Mouse (Mus musculus): ENCODE data around the gene Ccnd2. TPM values are rescaled to one million over a fixed set of nuclear protein-coding genes. Genes with fewer than 3 reads are reported as not detected.

The Ccnd2 gene
- total and polyA plus RNA-seq, 3 experiments: 42.4 to 255 (median 146) TPM

- peaks cover 5 to 32% of the 10 kb centered on the region in 2 experiments for H3K4me1 ChIP-seq (ENCODE audit: control insufficient read depth in 1 of 2, insufficient read depth in 2 of 2)
- DNase-seq (ENCODE audit: extremely low read depth): no peak
- peak; percentile 84 for TF ChIP-seq MAX (IDR thresholded peaks at IDR 0.05; ENCODE audit: low read length)
- peak; percentile 51; the same call in 1 of the 2 replicates for TF ChIP-seq MXI1 (IDR thresholded peaks at IDR 0.05; ENCODE audit: low read depth, low read length)
- TF ChIP-seq CHD2 (IDR thresholded peaks at IDR 0.05; ENCODE audit: low read length): 0 out of 2 replicates have a peak, but pooled peaks have one; percentile 13
- TF ChIP-seq BHLHE40 (IDR thresholded peaks at IDR 0.05; ENCODE audit: low read depth, low read length): peak; percentile 93
- no peak for TF ChIP-seq KAT2A (IDR thresholded peaks at IDR 0.05; ENCODE audit: insufficient replicate concordance, low read length)
- in situ Hi-C loops (cut with MboI; ENCODE audit: low pct_ligation_motif_present, low pct_unique_long_range_greater_than_20kb, low sequenced_read_pairs) (loop anchor here (5.0 kb wide), 1 partner anchor 89 kb away; no protein-coding TSS in a partner anchor), dilution Hi-C loops (cut with MboI; ENCODE audit: extremely low pct_ligation_motif_present, extremely low pct_unique_long_range_greater_than_20kb, low sequenced_read_pairs) (no loop called here)
- H3K27me3 ChIP-seq (replicated peaks): peaks cover 30% of the 10 kb centered on the region
- peak overlapping the region in 1 of 3 experiments; percentile 45 for H3K4me3 ChIP-seq (replicated peaks in 1 of 3; ENCODE audit: low read depth in 2 of 3, low read length in 2 of 3, poor library complexity in 1 of 3)
- no peaks in the 10 kb centered on the region for H3K9me3 ChIP-seq (replicated peaks; ENCODE audit: low read length)
- peaks cover 0 to 3% of the 10 kb centered on the region in 2 experiments for H3K36me3 ChIP-seq (replicated peaks in 1 of 2; ENCODE audit: control insufficient read depth in 1 of 2, insufficient read depth in 1 of 2, low read length in 1 of 2)
- no peak overlapping the region for H3K27ac ChIP-seq (ENCODE audit: insufficient read depth, low read depth)
- peak overlapping the region; percentile 37; the same call in 1 of the 2 replicates for H3K9ac ChIP-seq (ENCODE audit: insufficient read depth, low read depth)
- H3K79me2 ChIP-seq (replicated peaks; ENCODE audit: control insufficient read depth, extremely low read depth, insufficient read depth, poor library complexity, severe bottlenecking): peaks cover 23% of the 10 kb centered on the region
- peak overlapping the region; percentile 97 for H3K4me2 ChIP-seq (ENCODE audit: insufficient read depth, low read depth, poor library complexity, severe bottlenecking)
These were observed 1.4 kb upstream of the Ccnd2 start for GRCm38 (mm10) chr6:127153296-127153800.

GRCm38 (mm10) chr6:127151565-127152105 is 358 bp downstream of the Ccnd2 start:
- TF ChIP-seq TCF12 (IDR thresholded peaks at IDR 0.05; ENCODE audit: low read depth, low read length): no peak
- TF ChIP-seq MAZ (IDR thresholded peaks at IDR 0.05; ENCODE audit: low read depth, low read length): peak; percentile 51
- no peak for TF ChIP-seq GABPA (IDR thresholded peaks at IDR 0.05; ENCODE audit: insufficient replicate concordance, low read depth, low read length)
- TF ChIP-seq POLR2AphosphoS2 (IDR thresholded peaks at IDR 0.05; ENCODE audit: low read depth, low read length): no peak
- TF ChIP-seq MXI1 (IDR thresholded peaks at IDR 0.05; ENCODE audit: low read depth, low read length): peak; percentile 27; the same call in 1 of the 2 replicates
- no peak for TF ChIP-seq CHD2 (IDR thresholded peaks at IDR 0.05; ENCODE audit: low read length)
- no peak for TF ChIP-seq ZNF384 (IDR thresholded peaks at IDR 0.05; ENCODE audit: low read depth, low read length)
- TF ChIP-seq MYC (IDR thresholded peaks at IDR 0.05; ENCODE audit: low read depth, low read length): 0 out of 2 replicates have a peak, but pooled peaks have one; percentile 48
- no peak for TF ChIP-seq USF1 (IDR thresholded peaks at IDR 0.05; ENCODE audit: low read depth, low read length)
- TF ChIP-seq NRF1 (IDR thresholded peaks at IDR 0.05; ENCODE audit: low read depth, low read length): 0 out of 2 replicates have a peak, but pooled peaks have one; percentile 4
- peak; percentile 19; the same call in 1 of the 2 replicates for TF ChIP-seq SIN3A (IDR thresholded peaks at IDR 0.05; ENCODE audit: low read length)
- peak in 1 of 2 experiments; percentile 54; a peak in 2 of 4 replicates for TF ChIP-seq CTCF (conservative IDR thresholded peaks at IDR 0.05 in 1 of 2, IDR thresholded peaks at IDR 0.05 in 1 of 2; ENCODE audit: low read depth in 2 of 2, low read length in 2 of 2)
- TF ChIP-seq TBP (conservative IDR thresholded peaks at IDR 0.05; ENCODE audit: low read depth, low read length): no peak
- TF ChIP-seq KAT2A (IDR thresholded peaks at IDR 0.05; ENCODE audit: insufficient replicate concordance, low read length): no peak
- TF ChIP-seq ZMIZ1 (IDR thresholded peaks at IDR 0.05; ENCODE audit: low read depth, low read length): no peak; the same call in none of the 2 replicates
- peak; percentile 17 for TF ChIP-seq POLR2A (IDR thresholded peaks at IDR 0.05; ENCODE audit: low read depth, low read length)
- 0 out of 2 replicates have a peak, but pooled peaks have one; percentile 23 for TF ChIP-seq NELFE (IDR thresholded peaks at IDR 0.05; ENCODE audit: low read depth, low read length)
- TF ChIP-seq ZC3H11A (IDR thresholded peaks at IDR 0.05; ENCODE audit: low read depth, low read length): no peak
- TF ChIP-seq MAX (IDR thresholded peaks at IDR 0.05; ENCODE audit: low read length): peak; percentile 80
- peak; percentile 68 for TF ChIP-seq BHLHE40 (IDR thresholded peaks at IDR 0.05; ENCODE audit: low read depth, low read length)
- TF ChIP-seq SMC3 (IDR thresholded peaks at IDR 0.05; ENCODE audit: low read depth, low read length): peak; percentile 28; the same call in 1 of the 2 replicates
- TF ChIP-seq EP300 (IDR thresholded peaks at IDR 0.05; ENCODE audit: low read length): 0 out of 2 replicates have a peak, but pooled peaks have one; percentile 26
- peak; percentile 43 for TF ChIP-seq RAD21 (IDR thresholded peaks at IDR 0.05; ENCODE audit: low read depth, low read length)
- H3K4me1 ChIP-seq (ENCODE audit: control insufficient read depth in 1 of 2, insufficient read depth in 2 of 2): peaks cover 5 to 43% of the 10 kb centered on the region in 2 experiments
- peak overlapping the region; percentile 23 to 61 (median 53) for H3K4me3 ChIP-seq (replicated peaks in 1 of 3; ENCODE audit: low read depth in 2 of 3, low read length in 2 of 3, poor library complexity in 1 of 3)
- peak overlapping the region; percentile 97 for H3K4me2 ChIP-seq (ENCODE audit: insufficient read depth, low read depth, poor library complexity, severe bottlenecking)
- dilution Hi-C loops (cut with MboI; ENCODE audit: extremely low pct_ligation_motif_present, extremely low pct_unique_long_range_greater_than_20kb, low sequenced_read_pairs): no loop called here
- H3K9ac ChIP-seq (ENCODE audit: insufficient read depth, low read depth): peak overlapping the region; percentile 83
- peak overlapping the region; percentile 78 for H3K27ac ChIP-seq (ENCODE audit: insufficient read depth, low read depth)
- in situ Hi-C loops (cut with MboI; ENCODE audit: low pct_ligation_motif_present, low pct_unique_long_range_greater_than_20kb, low sequenced_read_pairs): loop anchor here (5.0 kb wide), 1 partner anchor 91 kb away; no protein-coding TSS in a partner anchor
- H3K9me3 ChIP-seq (replicated peaks; ENCODE audit: low read length): no peaks in the 10 kb centered on the region
- H3K79me2 ChIP-seq (replicated peaks; ENCODE audit: control insufficient read depth, extremely low read depth, insufficient read depth, poor library complexity, severe bottlenecking): peaks cover 29% of the 10 kb centered on the region
- peaks cover 8 to 19% of the 10 kb centered on the region in 2 experiments for H3K36me3 ChIP-seq (replicated peaks in 1 of 2; ENCODE audit: control insufficient read depth in 1 of 2, insufficient read depth in 1 of 2, low read length in 1 of 2)
- peak; percentile 55 for DNase-seq (ENCODE audit: extremely low read depth)
- H3K27me3 ChIP-seq (replicated peaks): peaks cover 21% of the 10 kb centered on the region

Measured in CH12.LX (cell line).